Mouse (Mus musculus): ENCODE data around the gene Ak8. TPM values are rescaled to one million over a fixed set of nuclear protein-coding genes. Genes with fewer than 3 reads are reported as not detected.

Ak8 gene
- total RNA-seq, 2 experiments from 2014 or later, result 6.4 to 17.0 TPM

DNA sequence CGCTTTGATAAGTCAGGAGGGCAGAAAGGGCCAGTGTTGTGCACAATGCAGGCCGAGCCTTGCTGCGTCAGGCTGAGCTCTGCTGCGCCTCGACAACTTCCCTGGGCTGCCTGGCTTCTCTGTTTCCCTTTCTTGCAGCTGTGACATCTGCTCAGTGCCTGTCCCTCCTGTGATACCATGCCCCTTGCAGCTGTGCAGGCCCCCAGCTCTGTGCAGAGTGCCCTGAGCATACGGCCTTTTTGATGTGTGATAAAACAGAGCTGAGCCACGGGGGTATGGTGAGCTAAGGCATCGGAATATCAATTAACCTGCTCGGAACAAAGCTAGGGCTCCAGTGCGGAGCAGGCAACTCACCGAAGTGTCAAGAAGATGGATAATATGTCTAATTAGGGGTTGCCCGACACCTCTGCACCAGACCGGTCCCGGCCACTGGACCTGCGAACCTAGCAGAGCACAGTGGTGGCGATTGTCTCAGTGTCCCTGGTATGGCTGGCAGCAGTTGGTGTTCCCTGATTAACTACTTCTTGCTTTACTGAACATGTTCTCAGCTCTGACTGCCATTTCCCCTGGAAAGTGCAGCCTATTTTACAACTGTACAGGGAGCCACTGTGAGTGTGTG lies 27.9 kb downstream of the Ak8 start:
- ATAC-seq (ENCODE audit: poor library complexity, severe bottlenecking), result no peak

DNA sequence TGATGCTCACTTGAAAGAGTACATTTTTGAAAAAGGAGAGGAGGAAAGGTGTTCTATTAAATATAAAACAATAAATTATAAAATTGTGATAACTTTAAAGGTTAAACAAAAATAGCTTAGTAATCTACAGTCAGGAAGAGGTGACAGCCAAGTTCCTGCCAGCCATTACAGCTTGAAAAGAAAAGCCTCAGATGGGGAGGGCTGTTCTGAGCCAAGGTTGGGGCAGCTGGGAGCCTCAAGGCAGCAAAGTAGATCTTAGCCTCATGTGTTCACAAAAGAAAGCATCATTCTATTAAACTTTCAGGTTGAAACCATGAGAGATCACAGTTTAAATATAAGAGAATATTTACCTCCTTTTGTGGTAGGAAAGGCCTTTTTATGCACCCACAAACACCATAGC lies 30.7 kb downstream of the Ak8 start:
- no peak for ATAC-seq (ENCODE audit: poor library complexity, severe bottlenecking)

DNA sequence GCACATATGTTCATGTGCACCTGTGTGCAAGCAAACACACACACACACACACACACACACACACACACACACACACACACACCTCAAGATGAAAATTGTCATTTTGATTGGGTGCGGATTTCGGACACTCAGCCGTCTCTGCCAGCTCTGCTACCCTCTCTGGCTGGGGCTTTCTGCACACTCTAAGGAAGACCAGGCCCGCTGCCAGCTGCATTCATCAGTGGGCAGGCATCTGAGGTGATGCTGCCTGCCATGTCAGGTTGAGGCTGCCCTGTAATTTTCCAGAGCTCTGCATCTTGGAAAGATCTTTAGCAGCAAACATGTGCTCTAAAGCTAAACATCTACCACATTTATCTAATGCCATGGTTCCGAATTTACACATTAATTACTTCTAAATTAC lies 37.1 kb downstream of the Ak8 start:
- no peak for ATAC-seq (ENCODE audit: poor library complexity, severe bottlenecking)

DNA sequence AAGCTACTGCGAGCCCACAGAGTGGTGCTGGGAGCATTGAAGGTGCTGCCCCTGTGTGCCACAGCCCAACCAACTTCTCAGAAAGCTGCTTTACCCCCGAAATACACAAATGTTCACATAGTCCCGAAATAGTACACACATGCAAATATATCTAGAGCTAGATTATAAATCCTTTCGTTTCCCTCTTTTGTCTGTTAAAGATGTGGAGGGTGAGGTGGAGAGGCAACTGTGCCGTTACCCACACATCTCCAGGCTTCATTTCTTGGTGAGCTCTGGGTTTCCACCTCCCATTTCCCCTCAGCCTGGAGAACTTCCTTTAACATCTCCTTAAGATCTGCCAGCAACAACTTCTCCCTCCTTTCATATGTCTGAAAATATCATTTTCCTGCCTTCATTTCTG lies 40.2 kb downstream of the Ak8 start:
- no peak for ATAC-seq (ENCODE audit: poor library complexity, severe bottlenecking)

DNA sequence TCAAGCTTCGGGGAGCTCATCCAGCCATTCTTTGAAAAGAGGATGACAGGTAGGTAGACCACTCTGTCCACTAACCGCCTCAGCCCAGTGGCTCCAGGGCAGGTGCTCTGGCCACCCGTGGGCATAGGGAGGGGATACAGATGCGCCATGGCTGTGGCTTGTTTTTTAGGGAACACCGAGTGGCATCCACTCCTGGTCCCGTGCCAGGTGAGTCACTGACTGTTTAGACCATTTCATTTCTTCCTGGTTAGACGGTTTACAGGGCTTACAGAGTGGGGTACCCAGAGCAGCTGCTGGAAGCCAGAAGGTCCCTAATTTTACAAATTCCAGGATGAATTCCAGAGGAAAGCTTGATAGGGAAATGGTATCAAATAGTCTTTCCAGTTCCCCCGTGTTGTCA lies 42.7 kb downstream of the Ak8 start:
- no peak for ATAC-seq (ENCODE audit: poor library complexity, severe bottlenecking)

DNA sequence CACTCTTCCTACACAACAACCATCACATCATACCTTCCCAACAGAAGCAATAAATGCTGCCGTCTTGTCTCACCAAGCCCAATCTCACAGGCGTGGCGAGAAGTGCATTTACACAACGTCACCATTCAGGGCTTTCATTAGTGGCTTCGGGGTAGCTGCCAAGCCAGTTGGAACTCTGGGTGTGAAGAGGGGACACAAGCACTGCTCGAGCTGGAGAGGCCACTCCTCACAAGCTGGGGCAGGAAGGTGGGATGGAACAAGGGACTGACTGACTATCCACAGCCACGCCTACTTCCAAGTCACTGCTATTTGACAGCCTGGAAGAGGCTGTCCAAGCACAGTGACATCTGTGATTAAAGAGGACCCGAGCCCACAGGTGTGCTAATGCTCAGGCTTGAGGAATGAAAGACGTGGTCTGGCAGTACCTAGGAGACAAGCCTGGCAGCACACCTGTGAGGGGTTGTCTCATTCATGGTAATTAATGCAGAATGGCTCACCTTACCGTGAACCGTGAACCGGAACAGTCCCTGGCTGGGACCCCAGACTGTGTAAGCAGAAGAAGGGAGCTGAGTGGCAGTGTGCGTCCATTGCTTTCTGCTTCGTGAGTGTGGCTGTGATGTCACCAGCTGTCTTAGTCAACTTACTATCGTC lies 46.8 kb downstream of the Ak8 start:
- ATAC-seq (ENCODE audit: poor library complexity, severe bottlenecking), result no peak

DNA sequence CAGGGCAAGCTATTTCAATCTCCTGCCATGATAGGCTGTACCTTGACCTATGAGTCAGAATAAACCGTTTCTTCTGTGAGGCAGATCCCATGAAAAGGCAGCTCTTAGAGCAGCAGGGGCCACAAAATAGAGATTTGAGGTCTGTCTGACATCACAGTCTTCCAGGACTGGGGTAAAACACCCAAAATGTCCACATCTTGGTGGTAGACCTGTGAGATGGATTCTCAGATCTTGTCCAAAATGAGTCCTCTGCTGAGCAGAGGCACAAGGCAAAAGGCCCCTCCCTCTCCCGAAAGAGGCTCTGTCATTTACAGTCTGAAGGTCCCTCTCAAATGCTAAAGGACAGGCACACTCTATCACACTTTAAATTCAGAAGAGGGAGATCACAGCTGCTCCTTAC lies 47.7 kb downstream of the Ak8 start:
- no peak for ATAC-seq (ENCODE audit: poor library complexity, severe bottlenecking)

DNA sequence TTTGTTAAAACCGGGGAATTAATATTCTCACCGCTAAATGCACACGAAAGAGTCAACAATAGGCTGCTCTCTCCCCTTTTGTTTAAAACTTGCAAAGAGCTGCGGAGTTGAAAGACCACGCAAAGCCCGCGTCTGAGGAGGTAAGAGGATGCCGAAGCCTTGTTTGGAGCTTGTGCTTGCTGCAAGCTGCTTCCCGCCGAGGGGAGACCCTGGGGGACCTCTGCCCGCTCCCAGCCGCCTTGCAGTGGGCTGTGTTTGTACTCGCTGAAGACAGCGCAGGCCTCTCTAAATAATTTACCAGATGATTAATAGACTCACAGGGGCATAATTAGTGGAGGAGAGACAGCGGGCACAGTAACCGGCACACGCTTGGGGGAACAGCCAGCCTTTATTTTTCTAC lies 51.2 kb downstream of the Ak8 start:
- no peak for ATAC-seq (ENCODE audit: poor library complexity, severe bottlenecking)

DNA sequence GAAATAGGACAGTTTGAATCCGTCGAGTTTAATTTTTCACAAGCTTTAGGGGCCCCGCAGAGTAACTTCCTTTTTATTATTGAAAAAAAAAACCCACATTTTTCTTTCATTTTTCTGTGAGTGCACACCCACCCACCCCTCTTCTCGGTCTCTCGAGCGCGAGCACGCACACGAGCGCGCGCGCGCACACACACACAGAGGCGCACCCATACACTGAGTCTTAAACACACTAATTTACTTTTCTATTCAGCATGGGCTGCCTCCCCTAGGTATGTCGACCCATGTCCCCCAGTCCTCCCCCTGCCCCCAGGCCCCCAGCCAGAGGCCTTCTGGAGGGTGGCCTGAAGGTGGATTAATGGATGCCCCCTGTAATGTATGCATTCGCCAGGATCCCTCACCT lies 51.7 kb downstream of the Ak8 start:
- ATAC-seq (ENCODE audit: poor library complexity, severe bottlenecking), result no peak

DNA sequence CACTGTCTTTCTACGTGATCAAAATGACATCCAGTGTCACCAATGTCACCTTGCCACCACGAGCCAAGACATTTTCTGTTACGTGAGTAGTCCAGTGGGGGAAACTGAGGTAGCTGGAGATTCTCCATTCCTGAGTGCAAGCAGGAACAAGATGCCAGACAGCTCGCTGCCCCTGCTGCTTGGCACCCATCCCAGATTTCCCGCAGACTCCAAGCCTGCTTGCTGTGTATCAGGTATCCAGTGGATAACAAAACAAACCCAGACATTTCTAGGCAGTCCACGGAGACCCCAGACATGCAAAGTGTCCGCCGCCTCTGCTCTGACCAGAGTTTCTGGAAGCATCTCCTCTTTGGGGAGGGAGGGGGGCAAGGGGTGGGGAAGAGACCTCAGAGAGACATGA lies 52.4 kb downstream of the Ak8 start:
- no peak for ATAC-seq (ENCODE audit: poor library complexity, severe bottlenecking)

DNA sequence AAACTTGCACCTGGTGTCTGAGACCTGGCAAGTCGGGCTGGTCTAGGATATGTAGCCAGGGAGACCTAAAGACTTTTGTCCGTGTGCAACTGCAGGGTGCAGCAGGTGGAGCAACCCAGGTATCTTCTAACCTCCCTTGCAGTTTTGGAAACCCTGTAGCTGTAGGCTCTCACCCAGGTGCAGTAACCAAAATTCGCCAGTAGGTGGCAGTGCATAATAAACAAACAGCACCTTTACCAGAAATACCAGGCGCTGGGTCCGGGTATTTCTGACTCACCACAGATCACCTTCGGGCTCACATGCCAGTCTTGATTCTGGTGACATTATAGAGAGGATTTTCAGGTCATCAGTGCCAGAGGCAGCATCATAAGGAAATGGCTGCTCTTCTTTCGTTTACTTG lies 55.5 kb downstream of the Ak8 start:
- peak; percentile 68 for ATAC-seq (ENCODE audit: poor library complexity, severe bottlenecking)

DNA sequence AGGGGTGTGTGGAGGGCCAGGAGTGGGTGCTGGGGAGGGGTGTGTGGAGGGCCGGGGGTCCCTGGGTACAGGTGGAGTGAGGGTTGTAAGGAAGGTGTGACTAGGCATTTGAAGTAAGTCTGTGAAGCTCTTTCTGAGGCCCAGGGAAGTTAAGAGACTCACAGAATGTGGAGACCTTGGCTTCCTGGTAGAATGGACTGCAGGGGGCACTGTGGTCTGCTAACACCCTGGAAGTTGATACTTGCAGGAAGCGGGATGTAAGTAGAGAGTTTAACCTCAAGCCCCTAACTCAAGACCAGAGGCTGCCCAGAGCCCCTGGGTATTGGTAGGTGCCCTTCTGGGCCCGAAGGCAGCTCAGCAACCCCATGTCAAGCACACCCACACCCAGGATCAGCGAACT lies 56.2 kb downstream of the Ak8 start:
- no peak for ATAC-seq (ENCODE audit: poor library complexity, severe bottlenecking)

DNA sequence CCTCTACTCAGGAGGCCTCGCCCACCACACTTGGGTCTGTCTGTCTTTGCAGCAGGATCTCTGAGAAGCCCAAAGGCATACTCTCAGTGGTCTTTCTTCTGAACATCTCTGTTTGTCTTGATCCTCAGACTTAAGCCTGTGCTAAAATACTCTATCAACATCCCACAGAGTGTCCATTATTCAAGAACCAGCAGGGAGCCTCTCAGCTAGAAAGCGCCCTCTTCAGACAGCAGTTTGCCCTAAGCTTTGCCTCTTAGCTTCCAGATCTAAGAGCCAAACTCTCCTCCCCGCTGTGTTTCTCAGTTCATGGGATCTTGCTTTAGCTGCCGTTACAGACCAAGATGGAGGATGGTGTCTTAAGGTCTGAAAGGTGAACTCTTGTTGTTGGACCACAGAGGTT lies 59.5 kb downstream of the Ak8 start:
- no peak for ATAC-seq (ENCODE audit: poor library complexity, severe bottlenecking)

DNA sequence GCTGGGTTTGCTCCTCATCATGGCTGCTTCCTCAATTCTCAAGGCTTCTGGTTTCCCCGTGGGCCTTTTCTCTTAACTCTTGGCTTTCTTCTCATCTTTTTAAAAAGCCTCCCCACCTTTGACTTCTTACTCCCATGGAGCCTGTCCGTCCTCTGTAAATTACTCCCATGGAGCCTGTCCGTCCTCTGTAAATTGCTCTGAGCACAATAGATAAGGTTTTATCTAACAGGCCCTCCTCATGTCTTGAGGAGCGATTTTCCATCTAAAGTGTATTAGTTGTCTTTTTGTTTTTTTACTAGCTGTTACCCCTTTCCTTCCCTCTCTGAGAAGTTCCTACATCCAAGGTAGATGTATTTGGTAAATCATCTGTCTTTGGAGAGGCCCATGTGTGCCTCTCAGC lies 66.6 kb downstream of the Ak8 start:
- no peak for ATAC-seq (ENCODE audit: poor library complexity, severe bottlenecking)

DNA sequence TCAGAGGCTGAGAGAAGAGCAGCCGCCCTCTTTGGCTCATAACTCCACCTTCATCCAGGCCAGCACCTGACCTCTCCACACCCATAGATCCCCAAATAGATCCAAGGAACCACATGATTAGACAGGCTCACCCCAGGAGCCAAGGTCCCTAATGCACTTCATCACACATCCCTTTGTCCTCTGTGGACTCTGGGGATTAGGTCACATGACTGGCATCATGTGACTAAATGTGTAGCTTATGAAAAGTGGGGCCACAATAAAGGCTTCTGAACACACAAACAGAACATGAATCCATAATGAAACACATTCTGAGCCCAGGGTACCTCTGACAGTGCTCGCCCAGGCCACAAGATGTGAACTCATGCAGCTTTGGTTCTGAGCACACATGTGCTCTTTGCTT lies 67.1 kb downstream of the Ak8 start:
- no peak for ATAC-seq (ENCODE audit: poor library complexity, severe bottlenecking)

DNA sequence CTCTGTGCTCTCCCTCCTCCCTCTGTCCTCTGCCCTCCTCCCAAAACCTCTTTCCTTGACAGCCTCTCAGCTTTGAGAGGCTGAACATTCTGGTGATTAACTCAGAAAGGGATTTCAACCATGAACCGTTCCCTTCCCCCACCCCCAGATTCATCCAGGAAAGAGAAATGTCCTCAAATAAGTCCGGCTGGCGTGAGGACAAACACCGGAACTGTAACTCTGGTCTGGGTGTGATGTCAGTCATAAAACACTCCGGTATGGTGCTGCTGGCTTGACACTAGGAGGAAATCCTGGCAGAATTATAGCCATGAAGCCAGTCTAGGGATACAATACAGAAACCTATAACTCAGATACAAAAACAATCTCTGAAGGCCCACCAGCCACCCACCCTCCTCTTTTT lies 70.7 kb downstream of the Ak8 start:
- ATAC-seq (ENCODE audit: poor library complexity, severe bottlenecking), result no peak

DNA sequence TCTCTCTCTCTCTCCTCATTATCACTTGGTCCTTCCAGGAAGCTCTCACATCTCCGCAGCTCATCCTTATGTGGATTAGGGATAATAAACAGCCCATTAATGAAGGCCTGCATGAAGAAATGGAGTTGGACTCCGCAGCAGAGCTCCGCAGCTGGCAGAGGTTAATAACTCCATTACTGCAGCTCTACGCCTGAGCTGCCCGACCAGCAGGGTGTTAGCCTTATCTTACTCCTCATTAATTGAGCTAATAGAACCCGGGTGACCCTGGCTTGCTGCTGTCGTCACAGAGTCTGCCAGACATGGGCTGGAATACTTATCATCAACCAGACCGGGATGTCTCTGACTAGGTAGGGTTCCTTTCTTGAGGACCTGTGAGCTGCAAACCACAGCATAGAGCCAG lies 74.1 kb downstream of the Ak8 start:
- no peak for ATAC-seq (ENCODE audit: poor library complexity, severe bottlenecking)

DNA sequence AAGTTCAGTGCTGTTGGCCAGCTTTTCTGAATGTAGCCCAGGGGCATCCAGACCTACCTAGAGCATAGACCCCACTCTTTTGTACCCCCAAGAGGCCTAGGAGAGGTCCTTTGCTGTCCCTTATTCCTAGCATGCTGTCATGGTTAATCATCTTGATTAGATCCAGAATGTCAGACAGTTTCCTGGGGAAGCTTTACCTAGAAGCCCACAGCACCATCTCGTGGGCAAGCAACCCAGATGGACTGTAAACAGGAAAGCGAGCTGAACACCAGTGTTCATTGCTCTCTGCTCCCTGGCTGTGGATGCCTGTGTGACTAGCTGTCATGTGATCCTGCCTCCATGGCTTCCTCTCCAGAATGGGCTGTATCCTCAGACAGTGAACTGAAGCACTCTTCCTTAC lies 76.8 kb downstream of the Ak8 start:
- ATAC-seq (ENCODE audit: poor library complexity, severe bottlenecking), result no peak

DNA sequence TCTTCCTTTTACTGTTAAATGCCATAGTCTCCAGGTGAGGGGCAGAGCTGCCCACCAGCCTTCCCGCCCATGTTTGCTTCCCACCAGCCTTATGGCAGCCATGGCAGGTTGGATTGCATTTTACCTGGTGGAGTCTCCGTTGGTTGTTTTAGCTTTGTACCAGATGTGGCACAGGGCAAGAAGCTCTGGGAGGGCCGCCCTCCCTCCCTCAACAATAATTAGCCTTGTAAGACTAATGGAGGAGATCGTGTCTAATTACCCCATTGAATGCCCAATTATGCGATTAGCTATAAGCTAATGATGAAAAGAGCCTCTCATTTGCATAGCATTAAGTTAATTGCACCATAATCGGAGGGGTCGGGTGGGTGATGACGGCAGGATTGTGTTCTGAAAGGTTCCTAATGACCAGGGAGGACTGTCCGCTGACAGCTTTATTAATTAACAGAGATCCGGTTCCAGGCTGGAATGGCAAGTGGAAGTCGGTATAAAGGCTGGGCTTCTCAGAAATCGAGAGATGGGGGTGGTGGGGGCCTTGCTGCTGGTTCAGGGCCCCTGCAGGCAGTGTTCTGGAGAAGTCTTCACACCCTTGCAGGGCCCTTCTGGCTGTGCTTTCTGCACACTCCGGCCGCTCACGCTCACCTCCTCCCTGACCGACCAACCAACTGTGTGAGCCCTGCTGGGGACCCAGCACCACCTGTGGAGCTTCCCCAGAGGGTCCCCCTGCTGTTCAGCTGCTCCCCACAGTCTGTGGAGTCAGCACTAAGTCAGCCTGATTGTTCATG lies 80.2 kb downstream of the Ak8 start:
- ATAC-seq (ENCODE audit: poor library complexity, severe bottlenecking), result no peak

DNA sequence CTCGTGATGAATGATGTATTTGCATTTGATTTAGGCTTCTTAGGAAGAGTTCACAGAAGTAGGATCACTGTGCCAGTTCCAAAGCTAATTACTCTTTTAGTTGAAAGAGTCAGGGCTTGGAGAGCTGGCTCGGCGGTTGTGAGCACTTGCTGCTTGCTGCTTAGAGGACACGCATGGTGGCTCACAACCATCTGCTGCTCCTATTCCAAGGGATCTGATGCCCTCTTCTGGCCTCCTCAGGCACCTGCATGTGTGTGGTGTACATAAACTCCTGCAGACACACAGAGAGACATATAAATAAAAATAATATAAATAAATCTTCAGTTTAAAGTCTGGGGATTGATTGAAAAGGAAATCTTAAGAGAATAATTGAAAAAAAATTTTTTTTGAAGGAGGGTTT lies 81.3 kb downstream of the Ak8 start:
- ATAC-seq (ENCODE audit: poor library complexity, severe bottlenecking), result no peak

DNA sequence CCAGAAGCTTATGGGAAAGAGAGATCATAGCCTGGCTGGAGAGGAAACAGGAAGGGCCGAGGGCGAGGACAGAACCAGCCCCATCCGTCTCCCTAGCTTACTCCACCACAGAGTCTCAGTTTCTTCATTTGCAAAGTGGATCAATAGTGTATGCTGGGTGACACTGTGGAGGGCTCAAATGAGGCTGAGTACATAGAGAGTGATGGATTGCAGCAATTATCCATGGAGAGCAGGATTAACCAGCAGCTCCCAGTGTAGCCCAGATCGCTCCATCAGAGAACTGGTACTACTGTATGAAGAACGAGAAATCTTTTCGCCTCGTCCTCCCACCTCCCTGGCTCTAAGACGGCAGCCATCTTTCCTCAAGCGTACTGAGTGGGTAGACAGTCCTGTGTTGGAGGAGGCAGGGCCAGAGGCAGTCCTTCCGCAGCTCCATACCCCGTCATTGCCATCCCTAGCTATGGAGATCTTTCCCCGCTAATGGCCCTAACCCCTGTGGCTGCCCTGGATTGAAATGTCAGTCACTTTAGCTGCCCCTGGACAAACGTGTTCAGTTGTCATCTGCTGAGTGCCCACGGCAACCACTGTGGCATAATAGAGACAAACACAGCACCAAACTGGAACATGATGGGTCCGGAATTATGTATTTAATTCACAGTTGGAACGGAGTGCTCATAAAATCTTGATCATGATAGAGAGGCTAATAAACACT lies 86.5 kb downstream of the Ak8 start:
- no peak for ATAC-seq (ENCODE audit: poor library complexity, severe bottlenecking)
